Comparison of ENCODE assay signal across 9 mouse cellular contexts in the genomic region with DNA sequence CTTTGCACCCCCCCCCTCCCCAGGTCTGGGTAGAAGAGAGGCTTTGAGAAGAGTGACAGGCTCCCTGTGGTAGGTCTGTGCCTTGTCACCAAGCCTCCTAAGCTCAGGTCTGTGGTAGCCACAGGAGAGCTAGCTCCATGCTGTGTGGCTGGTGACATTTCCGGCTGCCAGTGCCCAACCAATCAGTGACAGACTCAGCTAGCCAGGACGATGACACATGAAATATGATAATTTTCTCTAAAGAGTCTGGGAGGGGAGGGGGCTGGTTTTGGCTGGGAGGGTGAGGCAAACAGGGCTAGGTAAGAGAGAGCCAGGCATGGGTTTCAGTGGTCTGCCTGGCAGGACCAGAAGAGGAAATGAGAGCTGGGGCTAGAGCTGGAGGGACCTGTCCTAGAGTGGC.
DNase-seq lines count a peak whose midpoint lies in the region; ATAC-seq and TF ChIP-seq lines count a peak whose summit lies in the region.
"Had no signal": no experiment of that assay in that cellular context is flagged by ENCODE, and none has a peak within 500 bp of the region (broad histone marks: within the 10 kb centered on the region; RNA-seq: fewer than 3 reads in every experiment).

No protein-coding gene starts in this region.

- ATAC-seq in monocyte, adult 5-6 weeks (replicated peaks; ENCODE audit: insufficient number of reproducible peaks, low FRiP score, low TSS enrichment, poor library complexity, severe bottlenecking): peak; percentile 57; the same call in 1 of the 2 replicates
- no peak for ATAC-seq in intestine, embryonic 15.5 days
- no peak for ATAC-seq in erythroblast, adult 5-6 weeks (replicated peaks; ENCODE audit: low FRiP score, poor library complexity, severe bottlenecking)

- no peak overlapping the region for H3K9ac ChIP-seq in intestine, embryonic 15.5 days
- H3K9ac ChIP-seq: stomach, embryonic 15.5 days had no signal

- DNase-seq in heart, postnatal 4 days: peak; percentile 44
- DNase-seq in heart, postnatal 25 days (ENCODE audit: low spot score): no peak
- peak; percentile 7 for DNase-seq in MN1 (ENCODE audit: low spot score)
- DNase-seq in layer of hippocampus, adult 9-11 months: peak; percentile 66

- peaks cover 12% of the 10 kb centered on the region; the same call in 1 of the 2 replicates for H3K4me1 ChIP-seq in cortical plate, adult 2 months (ENCODE audit: control insufficient read depth, insufficient read depth, low read length)
- peaks cover 20% of the 10 kb centered on the region; the same call in 1 of the 2 replicates for H3K4me1 ChIP-seq in intestine, embryonic 15.5 days (replicated peaks)

- no peak overlapping the region for H3K27ac ChIP-seq in cortical plate, adult 2 months (ENCODE audit: insufficient read depth, low read length)
- H3K27ac ChIP-seq in intestine, embryonic 15.5 days: no peak overlapping the region
- H3K27ac ChIP-seq: stomach, embryonic 15.5 days had no signal

- H3K4me2 ChIP-seq in intestine, embryonic 15.5 days (replicated peaks): no peak overlapping the region
- H3K4me2 ChIP-seq: stomach, embryonic 15.5 days had no signal

- no peaks in the 10 kb centered on the region for H3K36me3 ChIP-seq in intestine, embryonic 15.5 days
- H3K36me3 ChIP-seq: stomach, embryonic 15.5 days had no signal

- WGBS in intestine, embryonic 15.5 days: 18% methylated on average over 2 of the region's 2 CpGs

- TF ChIP-seq POLR2A in cortical plate, adult 2 months (IDR thresholded peaks at IDR 0.05; ENCODE audit: extremely low read depth, insufficient read depth, low read length): peak; percentile 49; the same call in 1 of the 2 replicates

- no peak overlapping the region for H3K4me3 ChIP-seq in cortical plate, adult 2 months (ENCODE audit: insufficient read depth, low read length)
- H3K4me3 ChIP-seq in intestine, embryonic 15.5 days (replicated peaks): no peak overlapping the region
- H3K4me3 ChIP-seq: stomach, embryonic 15.5 days had no signal

- TF ChIP-seq CTCF in cortical plate, adult 2 months (IDR thresholded peaks at IDR 0.05; ENCODE audit: extremely low read depth, insufficient read depth, low read length): no peak

- intact Hi-C loops in heart, postnatal 25 days (cut with DNase I): loop anchor here (1.0 to 5.0 kb wide), 2 partner anchors 22 to 40 kb away; no protein-coding TSS in a partner anchor

- H3K27me3 ChIP-seq in intestine, embryonic 15.5 days (replicated peaks): no peaks in the 10 kb centered on the region

- H3K9me3 ChIP-seq in intestine, embryonic 15.5 days: no peaks in the 10 kb centered on the region
- H3K9me3 ChIP-seq: stomach, embryonic 15.5 days had no signal
